Mouse (Mus musculus) brain, embryonic 14.5 days (tissue): ENCODE measurements around the gene Ccdc78. TPM values are rescaled to one million over a fixed set of nuclear protein-coding genes. Genes with fewer than 3 reads are reported as not detected.

Experiments
- DNase-seq: peaks from one replicate; pipeline ENCODE4 v3.0.0-alpha.2; 2011; ENCODE audit warnings: low read depth
- CTCF ChIP-seq: fragments of 200-500 bp; IDR thresholded peaks from 2 replicates; pipeline ENCODE4 v1.5.1; 2012; ENCODE audit warnings: inconsistent platforms, mild to moderate bottlenecking, moderate library complexity, borderline replicate concordance; ENCODE audit not compliant: insufficient read depth, insufficient read length; ENCODE audit errors: extremely low read depth
- POLR2A ChIP-seq: fragments of 200-500 bp; IDR thresholded peaks from 2 replicates; pipeline ENCODE4 v1.6.1; 2012; ENCODE audit warnings: mild to moderate bottlenecking, inconsistent platforms, borderline replicate concordance; ENCODE audit not compliant: poor library complexity, insufficient read depth, insufficient read length, severe bottlenecking; ENCODE audit errors: extremely low read depth
- polyA plus RNA-seq: library from polyadenylated mRNA; depleted of rRNA; stranded (reverse); fragments of >200 nt; gene quantifications from 2 replicates; pipeline ENCODE4 v1.2.3, GENCODE M21; 2012

Gene Ccdc78
- polyA plus RNA-seq, 1 experiment = 0.08 TPM

- TF ChIP-seq CTCF = no peak
- no peak for TF ChIP-seq POLR2A
- no peak for DNase-seq
Measured at GRCm38 (mm10) chr17:25786781-25787504, 563 bp downstream of the Ccdc78 start.

GRCm38 (mm10) chr17:25791320-25791842 is 5.0 kb downstream of the Ccdc78 start:
- no peak for TF ChIP-seq CTCF
- no peak for TF ChIP-seq POLR2A
- DNase-seq = peak; percentile 69

GRCm38 (mm10) chr17:25791843-25792527 is 5.6 kb downstream of the Ccdc78 start:
- peak; percentile 42; the same call in 1 of the 2 replicates for TF ChIP-seq POLR2A
- no peak for TF ChIP-seq CTCF
- peak; percentile 94 for DNase-seq

GRCm38 (mm10) chr17:25792615-25793014 is 6.2 kb downstream of the Ccdc78 start, which contains the start of gene Fam173a:
Gene Fam173a, minus strand, starts transcription at chr17:25792901.
- DNase-seq = peak; percentile 88
- TF ChIP-seq CTCF (no peak), POLR2A (no peak)

GRCm38 (mm10) chr17:25794197-25794596 is 7.8 kb downstream of the Ccdc78 start:
- TF ChIP-seq POLR2A (no peak), CTCF (no peak)
- DNase-seq = peak; percentile 76

GRCm38 (mm10) chr17:25794998-25795397 is 8.6 kb downstream of the Ccdc78 start:
- DNase-seq = no peak
- TF ChIP-seq POLR2A (no peak), CTCF (no peak)

- no peak for TF ChIP-seq CTCF
- no peak for TF ChIP-seq POLR2A
- DNase-seq = peak; percentile 65
Measured at GRCm38 (mm10) chr17:25795609-25796092, 9.3 kb downstream of the Ccdc78 start, which contains the start of gene AC134908.4. Gene AC134908.4, minus strand, starts transcription at chr17:25795659.

- DNase-seq = no peak
Measured at GRCm38 (mm10) chr17:25796211-25796771, 9.9 kb downstream of the Ccdc78 start.

GRCm38 (mm10) chr17:25796951-25797369 is 10.6 kb downstream of the Ccdc78 start, which contains the start of gene Metrn:
Gene Metrn, minus strand, starts transcription at chr17:25797136.
- peak; percentile 93 for DNase-seq
- TF ChIP-seq POLR2A (peak; percentile 52), CTCF (no peak)

More at GRCm38 (mm10) chr17:25796211-25796771, 9.9 kb downstream of the Ccdc78 start:
- TF ChIP-seq POLR2A (no peak), CTCF (no peak)

- TF ChIP-seq CTCF (peak; percentile 87), POLR2A (no peak)
- DNase-seq = peak; percentile 86
Measured at GRCm38 (mm10) chr17:25801029-25801428, 14.6 kb downstream of the Ccdc78 start.

GRCm38 (mm10) chr17:25802825-25803517 is 16.6 kb downstream of the Ccdc78 start:
- peak; percentile 96 for DNase-seq
- TF ChIP-seq CTCF = no peak
- TF ChIP-seq POLR2A = no peak

GRCm38 (mm10) chr17:25806507-25806906 is 20.1 kb downstream of the Ccdc78 start:
- TF ChIP-seq CTCF = no peak
- TF ChIP-seq POLR2A = no peak
- DNase-seq = no peak
